Comparison of ENCODE assay signal across 8 mouse cellular contexts in genomic region chrX:75130467-75131160, GRCm38 (mm10). TPM values are rescaled to one million over a fixed set of nuclear protein-coding genes. Genes with fewer than 3 reads are reported as not detected.
DNase-seq lines count a peak whose midpoint lies in the region; ATAC-seq and TF ChIP-seq lines count a peak whose summit lies in the region.

Mpp1 (minus strand) TSS chrX:75131016.

- peak within 1 kb of the TSS; percentile 58 for H3K4me2 ChIP-seq in heart, embryonic 15.5 days
- H3K4me2 ChIP-seq in liver, embryonic 14.5 days (ENCODE audit: low read depth) = peak within 1 kb of the TSS; percentile 77
- H3K4me2 ChIP-seq in neural tube, embryonic 11.5 days (ENCODE audit: low read depth) = peak within 1 kb of the TSS; percentile 46
- H3K4me2 ChIP-seq in stomach, postnatal 0 days (replicated peaks; ENCODE audit: low read depth) = peak within 1 kb of the TSS; percentile 51

- peak within 1 kb of the TSS; percentile 63 for H3K9ac ChIP-seq in heart, embryonic 15.5 days
- peak within 1 kb of the TSS; percentile 83 for H3K9ac ChIP-seq in liver, embryonic 14.5 days (replicated peaks)
- peak within 1 kb of the TSS; percentile 52 for H3K9ac ChIP-seq in neural tube, embryonic 11.5 days (ENCODE audit: low read length)
- H3K9ac ChIP-seq in stomach, postnatal 0 days (ENCODE audit: low read length) = peak within 1 kb of the TSS; percentile 74

- H3K4me3 ChIP-seq in forebrain, embryonic 10.5 days = peak within 1 kb of the TSS; percentile 58
- H3K4me3 ChIP-seq in heart, embryonic 15.5 days = peak within 1 kb of the TSS; percentile 61
- peak within 1 kb of the TSS; percentile 78 to 85 for H3K4me3 ChIP-seq in liver, embryonic 14.5 days (ENCODE audit: insufficient read depth in 1 of 2, low read depth in 2 of 2, low read length in 2 of 2)
- peak within 1 kb of the TSS; percentile 41 for H3K4me3 ChIP-seq in neural tube, embryonic 11.5 days (ENCODE audit: low read depth, low read length)
- peak within 1 kb of the TSS; percentile 49 for H3K4me3 ChIP-seq in stomach, postnatal 0 days (ENCODE audit: low read depth, low read length)

- no peak for TF ChIP-seq CTCF in liver, embryonic 14.5 days (IDR thresholded peaks at IDR 0.05; ENCODE audit: low read depth)
- no peak for TF ChIP-seq CTCF in stomach, postnatal 0 days (IDR thresholded peaks at IDR 0.05; ENCODE audit: low read depth)

- H3K27me3 ChIP-seq in forebrain, embryonic 10.5 days (ENCODE audit: poor library complexity, severe bottlenecking) = no peaks in the 10 kb centered on the region
- H3K27me3 ChIP-seq in heart, embryonic 15.5 days = no peaks in the 10 kb centered on the region
- H3K27me3 ChIP-seq in liver, embryonic 14.5 days (ENCODE audit: control insufficient read depth, insufficient read depth, low read length) = no peaks in the 10 kb centered on the region
- H3K27me3 ChIP-seq in neural tube, embryonic 11.5 days (ENCODE audit: control insufficient read depth, insufficient read depth, low read length) = no peaks in the 10 kb centered on the region
- no peaks in the 10 kb centered on the region for H3K27me3 ChIP-seq in stomach, postnatal 0 days (ENCODE audit: control insufficient read depth, insufficient read depth, low read length)

- no peaks in the 10 kb centered on the region for H3K9me3 ChIP-seq in forebrain, embryonic 10.5 days
- H3K9me3 ChIP-seq in heart, embryonic 15.5 days (replicated peaks) = no peaks in the 10 kb centered on the region
- no peaks in the 10 kb centered on the region for H3K9me3 ChIP-seq in liver, embryonic 14.5 days (ENCODE audit: control insufficient read depth, low read length)
- no peaks in the 10 kb centered on the region for H3K9me3 ChIP-seq in neural tube, embryonic 11.5 days (ENCODE audit: control insufficient read depth, low read length)
- no peaks in the 10 kb centered on the region for H3K9me3 ChIP-seq in stomach, postnatal 0 days (ENCODE audit: control insufficient read depth, low read length)

- WGBS in forebrain, embryonic 10.5 days = 26% methylated on average over 36 of the region's 36 CpGs
- WGBS in heart, embryonic 15.5 days = 13% methylated on average over 36 of the region's 36 CpGs
- 9% methylated on average over 35 of the region's 36 CpGs for WGBS in liver, embryonic 14.5 days (ENCODE audit: insufficient replicate concordance)
- WGBS in neural tube, embryonic 11.5 days = 22% methylated on average over 36 of the region's 36 CpGs
- 13% methylated on average over 36 of the region's 36 CpGs for WGBS in stomach, postnatal 0 days

- DNase-seq in CD8-positive naive resting alpha-beta T cell, adult 2 months (ENCODE audit: low read depth in 2 of 2, low spot score in 2 of 2) = peak; percentile 44 to 66
- DNase-seq in c-Kit-positive CD71-negative TER-119-negative erythroid progenitor cells, embryonic 14.5 days (ENCODE audit: low read depth) = peak; percentile 65
- DNase-seq in forebrain, embryonic 10.5 days (ENCODE audit: extremely low spot score, low spot score) = peak; percentile 76
- peak; percentile 84 to 91 for DNase-seq in kidney, postnatal 25 days
- DNase-seq in liver, embryonic 14.5 days (ENCODE audit: low read depth in 3 of 3, low spot score in 3 of 3) = peak; percentile 75 to 85 (median 81)
- peak; percentile 82 for DNase-seq in neural tube, embryonic 11.5 days (ENCODE audit: low spot score)
- peak; percentile 85 for DNase-seq in stomach, postnatal 0 days (ENCODE audit: low spot score)

- peak; percentile 96 for ATAC-seq in heart, embryonic 15.5 days (replicated peaks; ENCODE audit: insufficient number of reproducible peaks, insufficient read depth, low FRiP score, low read depth)
- peak; percentile 98 for ATAC-seq in liver, embryonic 14.5 days (ENCODE audit: insufficient read depth)
- peak; percentile 97 for ATAC-seq in neural tube, embryonic 11.5 days (ENCODE audit: insufficient read depth, low FRiP score, low TSS enrichment)
- ATAC-seq in stomach, postnatal 0 days (ENCODE audit: low FRiP score, low TSS enrichment) = peak; percentile 97

- peak within 1 kb of the TSS; percentile 80 for H3K27ac ChIP-seq in forebrain, embryonic 10.5 days
- peak within 1 kb of the TSS; percentile 45 for H3K27ac ChIP-seq in heart, embryonic 15.5 days
- peak within 1 kb of the TSS; percentile 92 for H3K27ac ChIP-seq in liver, embryonic 14.5 days
- no peak within 1 kb of the TSS for H3K27ac ChIP-seq in neural tube, embryonic 11.5 days (ENCODE audit: low read depth, low read length)
- H3K27ac ChIP-seq in stomach, postnatal 0 days (replicated peaks) = peak within 1 kb of the TSS; percentile 82

- peaks cover 5% of the 10 kb centered on the region; the same call in 1 of the 2 replicates for H3K4me1 ChIP-seq in forebrain, embryonic 10.5 days
- no peaks in the 10 kb centered on the region for H3K4me1 ChIP-seq in heart, embryonic 15.5 days (replicated peaks)
- H3K4me1 ChIP-seq in liver, embryonic 14.5 days (replicated peaks; ENCODE audit: control insufficient read depth in 2 of 2, insufficient read depth in 2 of 2, low read length in 1 of 2) = peaks cover 6 to 11% of the 10 kb centered on the region in 2 experiments; a peak in 3 of 4 replicates
- no peaks in the 10 kb centered on the region for H3K4me1 ChIP-seq in neural tube, embryonic 11.5 days (ENCODE audit: control insufficient read depth, insufficient read depth, low read length)
- H3K4me1 ChIP-seq in stomach, postnatal 0 days (replicated peaks; ENCODE audit: control insufficient read depth, insufficient read depth) = no peaks in the 10 kb centered on the region

- TF ChIP-seq EP300 in liver, embryonic 14.5 days (IDR thresholded peaks at IDR 0.05; ENCODE audit: low read depth) = no peak
- no peak for TF ChIP-seq EP300 in stomach, postnatal 0 days (optimal IDR thresholded peaks at IDR 0.05)

- 0 out of 2 replicates have a peak, but pooled peaks cover under 1% of the 10 kb centered on the region for H3K36me3 ChIP-seq in forebrain, embryonic 10.5 days (replicated peaks)
- no peaks in the 10 kb centered on the region for H3K36me3 ChIP-seq in heart, embryonic 15.5 days
- H3K36me3 ChIP-seq in liver, embryonic 14.5 days (replicated peaks; ENCODE audit: control insufficient read depth, insufficient read depth, low read depth) = peaks cover under 1% of the 10 kb centered on the region
- no peaks in the 10 kb centered on the region for H3K36me3 ChIP-seq in neural tube, embryonic 11.5 days (ENCODE audit: control insufficient read depth, insufficient read depth, low read length)
- no peaks in the 10 kb centered on the region for H3K36me3 ChIP-seq in stomach, postnatal 0 days (ENCODE audit: control insufficient read depth, insufficient read depth, low read length)

RNA-seq across cellular contexts. Expression of gene Mpp1, which starts in this region (rescaled TPM):
- 21.0 and 21.4 TPM in 2 replicates for polyA plus RNA-seq in forebrain, embryonic 10.5 days (2016; fragmentation: Nextera tagmentation; extraction: Ambion mirVana)
- 37.8 and 54.9 TPM in 2 replicates for polyA plus RNA-seq in heart, embryonic 15.5 days (2015; fragmentation: Nextera tagmentation; extraction: Ambion mirVana)
- polyA plus RNA-seq in liver, embryonic 14.5 days (2012; rRNA removed) = 44.1 and 63.9 TPM in 2 replicates
- polyA plus RNA-seq in liver, embryonic 14.5 days (2014; fragmentation: Nextera tagmentation; extraction: Ambion mirVana) = 90.4 and 97.8 TPM in 2 replicates
- polyA plus RNA-seq in neural tube, embryonic 11.5 days (2014; fragmentation: Nextera tagmentation; extraction: Ambion mirVana) = 28.6 and 29.8 TPM in 2 replicates
- polyA plus RNA-seq in stomach, postnatal 0 days (2015; fragmentation: Nextera tagmentation; extraction: Ambion mirVana) = 52.5 and 60.1 TPM in 2 replicates
